In genomic region chr5:89611322-89612015, GRCm38 (mm10) we compare ENCODE assay signal across 25 mouse cellular contexts.
A peak's percentile ranks its signal among the peaks of the same experiment; 100 is the strongest.
DNase-seq lines count a peak whose midpoint lies in the region; ATAC-seq and TF ChIP-seq lines count a peak whose summit lies in the region.
"Had no signal": no experiment of that assay in that cellular context is flagged by ENCODE, and none has a peak within 500 bp of the region (broad histone marks: within the 10 kb centered on the region; RNA-seq: fewer than 3 reads in every experiment).

No protein-coding gene starts in this region.

- TF ChIP-seq POLR2A in lung, adult 2 months (IDR thresholded peaks at IDR 0.05; ENCODE audit: borderline replicate concordance, extremely low read depth, low read depth, low read length) = no peak

- 44% methylated on average over 2 of the region's 2 CpGs for WGBS in forebrain, embryonic 10.5 days
- WGBS in forebrain, embryonic 16.5 days = 24% methylated on average over 2 of the region's 2 CpGs
- 48% methylated on average over 2 of the region's 2 CpGs for WGBS in lung, adult 2 months

- no peak overlapping the region for H3K4me2 ChIP-seq in forebrain, embryonic 16.5 days (ENCODE audit: low read length)
- H3K4me2 ChIP-seq: embryonic facial prominence, embryonic 12.5 days; limb, embryonic 13.5 days; midbrain, embryonic 13.5 days; neural tube, embryonic 12.5 days had no signal

- H3K27me3 ChIP-seq in forebrain, embryonic 10.5 days (ENCODE audit: poor library complexity, severe bottlenecking) = no peaks in the 10 kb centered on the region
- H3K27me3 ChIP-seq in forebrain, embryonic 16.5 days (replicated peaks; ENCODE audit: control insufficient read depth, insufficient read depth, low read length) = no peaks in the 10 kb centered on the region
- H3K27me3 ChIP-seq: embryonic facial prominence, embryonic 12.5 days; limb, embryonic 13.5 days; midbrain, embryonic 13.5 days; neural tube, embryonic 12.5 days had no signal

- TF ChIP-seq CTCF in lung, adult 2 months (IDR thresholded peaks at IDR 0.05; ENCODE audit: insufficient read depth, low read length) = no peak

- peak; percentile 8 for DNase-seq in left cerebral cortex, adult 11 months (ENCODE audit: low spot score)
- no peak for DNase-seq in left cerebral cortex, postnatal 36 days (ENCODE audit: low spot score in 2 of 2)
- no peak for DNase-seq in forebrain, embryonic 10.5 days (ENCODE audit: extremely low spot score, low spot score)
- peak; percentile 49 for DNase-seq in telencephalon, adult 2 months (ENCODE audit: low read depth, low spot score)
- no peak for DNase-seq in urinary bladder, postnatal 10 days (ENCODE audit: low spot score)
- DNase-seq in lung, adult 2 months = no peak
- DNase-seq: adrenal gland, adult 8-10 months; cerebellum, adult 18-20 months; cerebellum, postnatal 25 days; kidney, adult 9 months; kidney, postnatal 25 days; right cerebral cortex, postnatal 4 days; thymus, postnatal 25 days had no signal

- peak; percentile 73 for ATAC-seq in forebrain, embryonic 16.5 days
- ATAC-seq: inflammation-experienced regulatory T-cells, adult 6 months; Patski had no signal

- H3K9me3 ChIP-seq in forebrain, embryonic 10.5 days = peaks cover 4% of the 10 kb centered on the region; the same call in 1 of the 2 replicates
- no peaks in the 10 kb centered on the region for H3K9me3 ChIP-seq in forebrain, embryonic 16.5 days (ENCODE audit: control insufficient read depth, low read length)
- H3K9me3 ChIP-seq: embryonic facial prominence, embryonic 12.5 days; heart, embryonic 10.5 days; hindbrain, embryonic 10.5 days; limb, embryonic 13.5 days; midbrain, embryonic 13.5 days; neural tube, embryonic 12.5 days had no signal

- H3K4me3 ChIP-seq in forebrain, embryonic 10.5 days = no peak overlapping the region
- no peak overlapping the region for H3K4me3 ChIP-seq in forebrain, embryonic 16.5 days (replicated peaks; ENCODE audit: low read length)
- no peak overlapping the region for H3K4me3 ChIP-seq in lung, adult 2 months (replicated peaks; ENCODE audit: extremely low read depth, low read depth, low read length)
- H3K4me3 ChIP-seq: embryonic facial prominence, embryonic 12.5 days; erythroblast, embryonic 14.5 days; heart, embryonic 10.5 days; hindbrain, embryonic 10.5 days; limb, embryonic 13.5 days; midbrain, embryonic 13.5 days; neural tube, embryonic 12.5 days had no signal

- no peak overlapping the region for H3K9ac ChIP-seq in forebrain, embryonic 16.5 days (replicated peaks; ENCODE audit: low read depth, low read length)
- H3K9ac ChIP-seq: embryonic facial prominence, embryonic 12.5 days; limb, embryonic 13.5 days; liver, embryonic 14.5 days; midbrain, embryonic 13.5 days; neural tube, embryonic 12.5 days had no signal

- peaks cover 13% of the 10 kb centered on the region for H3K4me1 ChIP-seq in forebrain, embryonic 10.5 days
- H3K4me1 ChIP-seq in forebrain, embryonic 16.5 days (replicated peaks; ENCODE audit: control insufficient read depth, insufficient read depth, low read length) = 0 out of 2 replicates have a peak, but pooled peaks cover 2% of the 10 kb centered on the region
- no peaks in the 10 kb centered on the region for H3K4me1 ChIP-seq in lung, adult 2 months (ENCODE audit: control insufficient read depth, insufficient read depth, low read length)
- H3K4me1 ChIP-seq: embryonic facial prominence, embryonic 12.5 days; heart, embryonic 10.5 days; hindbrain, embryonic 10.5 days; limb, embryonic 13.5 days; neural tube, embryonic 12.5 days had no signal

- H3K36me3 ChIP-seq in forebrain, embryonic 10.5 days (replicated peaks) = no peaks in the 10 kb centered on the region
- no peaks in the 10 kb centered on the region for H3K36me3 ChIP-seq in forebrain, embryonic 16.5 days (ENCODE audit: control insufficient read depth, insufficient read depth)
- H3K36me3 ChIP-seq: embryonic facial prominence, embryonic 12.5 days; heart, embryonic 10.5 days; hindbrain, embryonic 10.5 days; limb, embryonic 13.5 days; midbrain, embryonic 13.5 days; neural tube, embryonic 12.5 days had no signal

- peak overlapping the region; percentile 78 for H3K27ac ChIP-seq in forebrain, embryonic 10.5 days
- H3K27ac ChIP-seq in forebrain, embryonic 16.5 days (ENCODE audit: low read length) = no peak overlapping the region
- H3K27ac ChIP-seq: embryonic facial prominence, embryonic 12.5 days; heart, embryonic 10.5 days; hindbrain, embryonic 10.5 days; limb, embryonic 13.5 days; liver, embryonic 14.5 days; midbrain, embryonic 13.5 days; neural tube, embryonic 12.5 days; stomach, postnatal 0 days had no signal

- intact Hi-C loops in left cerebral cortex, postnatal 36 days (cut with DNase I) = no loop called here

Comparison
In these comparisons a context has a peak if more than half of its experiments do, and no peak if none do; other contexts are left out.
1. DNase-seq: peak in left cerebral cortex, adult 11 months (single experiment) and telencephalon, adult 2 months (single experiment); none in left cerebral cortex, postnatal 36 days (0 of 2), forebrain, embryonic 10.5 days (single experiment), urinary bladder, postnatal 10 days (single experiment) and lung, adult 2 months (single experiment).